Mouse (Mus musculus): Measurements from ENCODE around the gene Stx7. TPM values are rescaled to one million over a fixed set of nuclear protein-coding genes. Genes with fewer than 3 reads are reported as not detected.

The Stx7 gene
- total RNA-seq, 2 experiments from 2014 or later: 21.4 to 30.8 TPM

GRCm38 (mm10) chr10:24164909-24165304 is 15.8 kb downstream of the Stx7 start:
- ATAC-seq (replicated peaks; ENCODE audit: low FRiP score, poor library complexity, severe bottlenecking): no peak

- ATAC-seq (replicated peaks; ENCODE audit: low FRiP score, poor library complexity, severe bottlenecking): no peak
Measured at GRCm38 (mm10) chr10:24165526-24166055, 16.5 kb downstream of the Stx7 start.

DNA sequence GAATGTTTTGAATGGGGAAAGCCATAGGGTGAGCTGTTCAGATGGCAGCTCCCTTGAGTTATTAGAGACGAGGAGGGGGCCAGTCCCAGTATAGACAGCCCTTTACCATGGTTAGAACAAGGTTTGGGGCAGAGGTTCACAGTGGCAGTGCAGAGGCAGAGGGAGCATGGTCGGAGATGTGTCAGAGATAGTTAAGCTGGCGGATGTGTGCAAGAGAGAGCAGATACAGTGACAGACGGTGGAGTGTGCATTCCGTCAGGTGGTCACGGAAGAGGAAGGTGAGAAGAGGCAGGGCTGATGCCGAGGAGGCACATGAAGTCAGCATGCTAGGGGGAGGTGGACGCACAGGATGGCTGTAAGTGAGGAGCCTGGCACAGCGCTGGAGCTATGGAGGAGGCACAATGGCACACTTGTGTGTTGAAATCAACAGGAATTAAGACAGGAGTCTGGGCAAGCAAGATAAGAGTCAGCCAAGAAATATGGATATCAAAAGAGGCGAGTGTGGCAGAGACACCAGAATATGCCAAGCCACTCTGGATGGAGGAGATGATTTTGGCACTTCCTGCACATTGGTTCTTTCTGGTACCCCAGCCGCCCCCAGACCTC is 19.0 kb downstream of the Stx7 start:
- ATAC-seq (replicated peaks; ENCODE audit: low FRiP score, poor library complexity, severe bottlenecking): peak; percentile 90

DNA sequence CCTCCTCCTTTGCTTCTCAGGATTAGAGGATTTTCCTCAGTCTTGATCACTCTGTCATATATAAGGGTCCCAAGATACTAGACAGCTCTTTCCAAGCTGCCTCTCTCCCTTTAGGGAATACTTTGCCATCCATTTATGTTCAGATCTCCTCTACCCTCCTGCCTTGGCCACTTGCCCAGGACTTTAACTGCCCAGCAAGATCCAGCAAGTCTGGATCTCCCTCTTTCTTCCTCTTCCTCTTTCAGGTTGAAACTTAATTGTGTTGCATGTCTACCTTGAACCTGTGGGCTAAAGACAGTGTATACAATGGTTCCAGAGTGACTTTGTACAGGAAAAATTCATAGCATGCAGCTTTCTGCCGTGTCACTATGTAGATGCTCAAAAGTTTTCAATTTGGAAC is 19.8 kb downstream of the Stx7 start:
- ATAC-seq (replicated peaks; ENCODE audit: low FRiP score, poor library complexity, severe bottlenecking): 0 out of 2 replicates have a peak, but pooled peaks have one; percentile 12

GRCm38 (mm10) chr10:24171906-24172459 is 22.9 kb downstream of the Stx7 start:
- ATAC-seq (replicated peaks; ENCODE audit: low FRiP score, poor library complexity, severe bottlenecking): no peak

GRCm38 (mm10) chr10:24173210-24174001 is 24.3 kb downstream of the Stx7 start:
- ATAC-seq (replicated peaks; ENCODE audit: low FRiP score, poor library complexity, severe bottlenecking): peak; percentile 64

DNA sequence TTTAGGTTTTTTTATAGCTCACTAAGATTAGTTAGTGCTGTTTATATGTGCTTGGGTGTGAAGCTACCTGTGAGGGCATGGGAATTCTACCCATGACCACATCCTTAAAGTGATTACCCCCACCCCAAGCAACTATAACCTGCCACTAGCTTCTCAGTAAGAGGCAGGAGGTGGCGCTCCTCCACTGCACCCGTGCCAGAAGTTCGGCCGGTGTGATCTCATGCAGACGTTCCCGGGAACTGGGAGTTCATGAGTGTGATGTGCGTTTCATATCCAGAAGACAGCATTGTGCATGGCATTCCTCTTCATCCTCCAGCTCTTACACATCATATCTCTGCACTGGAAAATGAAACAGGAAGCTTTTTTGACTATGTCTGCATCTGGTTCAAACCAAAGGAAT is 41.3 kb downstream of the Stx7 start:
- ATAC-seq (replicated peaks; ENCODE audit: low FRiP score, poor library complexity, severe bottlenecking): no peak

- ATAC-seq (replicated peaks; ENCODE audit: low FRiP score, poor library complexity, severe bottlenecking): no peak
Measured at GRCm38 (mm10) chr10:24191977-24192376, 42.9 kb downstream of the Stx7 start.

DNA sequence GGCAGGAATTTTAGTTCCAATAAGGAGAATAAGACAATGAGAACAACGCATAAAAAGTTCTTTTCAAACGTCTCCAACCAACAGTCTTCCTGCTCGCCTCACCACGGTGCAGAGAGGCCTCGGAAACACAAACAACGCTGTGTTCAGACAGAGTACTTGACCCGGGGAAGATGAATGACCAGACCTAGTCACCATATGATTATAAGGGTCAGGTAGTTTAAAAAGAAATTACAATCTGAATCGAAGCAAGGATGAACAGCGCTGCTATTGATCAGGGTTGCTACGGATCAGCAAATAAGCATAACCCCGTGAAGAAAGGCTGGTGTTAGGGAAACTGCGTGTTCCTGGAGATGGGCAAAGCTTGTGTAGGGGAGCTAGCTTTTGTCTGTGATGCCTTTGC is 50.2 kb downstream of the Stx7 start:
- ATAC-seq (replicated peaks; ENCODE audit: low FRiP score, poor library complexity, severe bottlenecking): no peak

DNA sequence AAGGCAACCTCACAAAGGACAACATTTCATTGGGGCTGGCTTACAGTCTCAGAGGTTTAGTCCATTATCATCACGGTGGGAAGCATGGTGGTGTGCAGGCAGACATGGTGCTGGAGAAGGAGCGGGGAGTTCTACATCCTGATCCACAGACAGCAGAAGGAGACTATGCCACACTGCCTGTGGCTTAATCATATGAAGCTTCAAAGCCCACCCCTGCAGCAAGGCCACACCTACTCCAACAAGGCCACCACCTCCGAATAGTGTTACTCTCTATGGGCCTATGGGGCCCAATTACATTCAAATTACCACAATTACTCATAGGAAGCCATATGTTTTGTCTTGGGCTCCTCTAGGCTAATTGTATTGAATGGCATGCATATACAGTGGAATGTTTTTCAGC is 51.0 kb downstream of the Stx7 start:
- ATAC-seq (replicated peaks; ENCODE audit: low FRiP score, poor library complexity, severe bottlenecking): no peak

DNA sequence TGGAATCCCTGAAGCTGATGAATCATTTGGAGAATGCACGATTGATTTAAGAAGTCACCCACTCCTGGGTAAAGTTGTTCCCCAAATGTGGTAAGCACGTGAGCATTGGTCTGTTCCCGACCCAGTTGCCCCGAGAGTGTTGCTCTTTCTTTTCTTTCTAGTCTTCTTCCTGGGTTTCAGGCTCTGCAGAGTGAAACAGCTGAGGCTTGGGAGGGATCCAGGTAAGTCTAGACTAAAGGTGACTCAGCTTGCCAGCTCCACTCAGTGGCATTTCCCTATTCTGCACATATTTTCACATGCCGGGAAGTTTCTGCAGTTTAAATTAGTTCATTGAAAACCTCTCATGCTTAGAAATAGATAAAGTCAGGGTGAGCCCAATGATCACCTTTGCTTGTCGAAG is 61.0 kb downstream of the Stx7 start:
- ATAC-seq (replicated peaks; ENCODE audit: low FRiP score, poor library complexity, severe bottlenecking): no peak

DNA sequence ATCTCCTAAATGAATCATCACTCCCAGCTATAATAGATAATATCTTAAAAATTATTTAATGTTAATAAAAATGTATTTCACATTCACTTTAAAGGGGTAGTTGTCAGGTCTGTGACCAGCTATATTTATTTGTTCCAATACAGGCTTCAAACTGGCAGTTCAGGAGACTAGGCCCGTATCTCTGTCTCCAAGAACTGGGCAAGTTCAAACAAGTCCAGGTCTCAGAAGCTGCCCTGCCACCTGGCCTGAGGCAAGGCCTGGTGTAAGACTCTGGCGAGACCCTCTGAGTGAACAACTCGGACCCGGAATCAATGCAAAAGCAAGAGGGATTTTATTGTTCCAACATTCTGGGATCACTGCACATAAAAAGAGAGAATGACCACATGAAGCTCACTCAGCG is 64.2 kb downstream of the Stx7 start:
- ATAC-seq (replicated peaks; ENCODE audit: low FRiP score, poor library complexity, severe bottlenecking): no peak

GRCm38 (mm10) chr10:24217558-24218268 is 68.6 kb downstream of the Stx7 start:
- no peak for ATAC-seq (replicated peaks; ENCODE audit: low FRiP score, poor library complexity, severe bottlenecking)

GRCm38 (mm10) chr10:24220931-24221330 is 71.8 kb downstream of the Stx7 start:
- ATAC-seq (replicated peaks; ENCODE audit: low FRiP score, poor library complexity, severe bottlenecking): no peak

DNA sequence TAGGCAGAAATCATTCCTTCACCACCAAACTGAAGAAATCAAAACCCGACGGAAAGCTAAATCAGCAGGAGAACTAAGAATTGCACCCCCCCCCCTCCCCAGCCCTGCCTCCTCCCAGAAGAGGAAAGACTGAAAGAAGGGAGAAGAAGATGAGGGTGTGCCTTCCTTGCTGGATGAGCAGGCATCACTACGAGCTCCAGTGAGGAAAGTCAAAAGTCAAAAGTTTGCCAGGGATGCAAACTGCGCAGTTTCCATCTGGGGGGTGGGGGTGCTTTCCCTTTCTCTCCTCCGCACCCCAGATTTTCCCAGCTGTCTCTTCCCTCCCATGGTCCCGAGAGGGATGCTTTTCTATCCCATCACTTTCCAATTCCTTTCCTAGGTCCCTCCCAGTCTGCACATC is 73.8 kb downstream of the Stx7 start:
- no peak for ATAC-seq (replicated peaks; ENCODE audit: low FRiP score, poor library complexity, severe bottlenecking)

- ATAC-seq (replicated peaks; ENCODE audit: low FRiP score, poor library complexity, severe bottlenecking): no peak; the same call in 1 of the 2 replicates
Measured at GRCm38 (mm10) chr10:24223449-24224143, 74.5 kb downstream of the Stx7 start, which contains the start of gene Moxd1. Gene Moxd1, plus strand, starts transcription at chr10:24223517.

- no peak for ATAC-seq (replicated peaks; ENCODE audit: low FRiP score, poor library complexity, severe bottlenecking)
Measured at GRCm38 (mm10) chr10:24224591-24224990, 75.5 kb downstream of the Stx7 start.

- no peak for ATAC-seq (replicated peaks; ENCODE audit: low FRiP score, poor library complexity, severe bottlenecking)
Measured at GRCm38 (mm10) chr10:24228318-24229183, 79.4 kb downstream of the Stx7 start.

GRCm38 (mm10) chr10:24232281-24232680 is 83.2 kb downstream of the Stx7 start:
- ATAC-seq (replicated peaks; ENCODE audit: low FRiP score, poor library complexity, severe bottlenecking): no peak

Measured in erythroid progenitor cell, adult 5-6 weeks (primary cell).